Mouse (Mus musculus): ENCODE results near the gene Dync2li1.

Dync2li1 gene

GRCm38 (mm10) chr17:84611971-84612370, 14.3 kb upstream of the Dync2li1 start:
- DNase-seq, result no peak

GRCm38 (mm10) chr17:84615811-84616210, 10.5 kb upstream of the Dync2li1 start:
- no peak for DNase-seq

- no peak for DNase-seq
These were observed 9.7 kb upstream of the Dync2li1 start for GRCm38 (mm10) chr17:84616526-84617074.

GRCm38 (mm10) chr17:84617953-84618352, 8.3 kb upstream of the Dync2li1 start:
- DNase-seq, result no peak

- DNase-seq, result no peak
These were observed 7.2 kb upstream of the Dync2li1 start for GRCm38 (mm10) chr17:84619112-84619511.

- DNase-seq, result no peak
These were observed 6.2 kb upstream of the Dync2li1 start for GRCm38 (mm10) chr17:84620076-84620475.

GRCm38 (mm10) chr17:84620610-84621009, 5.7 kb upstream of the Dync2li1 start:
- DNase-seq, result no peak

GRCm38 (mm10) chr17:84621209-84621608, 5.1 kb upstream of the Dync2li1 start:
- DNase-seq, result no peak

- no peak for DNase-seq
These were observed 4.3 kb upstream of the Dync2li1 start for GRCm38 (mm10) chr17:84622028-84622427.

- DNase-seq, result no peak
These were observed 3.4 kb upstream of the Dync2li1 start for GRCm38 (mm10) chr17:84622873-84623272.

GRCm38 (mm10) chr17:84626857-84627305, 585 bp downstream of the Dync2li1 start:
- DNase-seq, result peak; percentile 46

- no peak for DNase-seq
These were observed 1.4 kb downstream of the Dync2li1 start for GRCm38 (mm10) chr17:84627721-84628120.

GRCm38 (mm10) chr17:84628611-84629010, 2.3 kb downstream of the Dync2li1 start:
- DNase-seq, result no peak

GRCm38 (mm10) chr17:84631836-84632235, 5.5 kb downstream of the Dync2li1 start:
- DNase-seq, result no peak

- DNase-seq, result no peak
These were observed 7.1 kb downstream of the Dync2li1 start for GRCm38 (mm10) chr17:84633443-84633842.

- DNase-seq, result peak; percentile 6
These were observed 10.0 kb downstream of the Dync2li1 start for GRCm38 (mm10) chr17:84636328-84636727.

GRCm38 (mm10) chr17:84637971-84638370, 11.7 kb downstream of the Dync2li1 start:
- DNase-seq, result peak; percentile 1

- peak; percentile 28 for DNase-seq
These were observed 13.6 kb downstream of the Dync2li1 start for GRCm38 (mm10) chr17:84639796-84640378.

- DNase-seq, result peak; percentile 82
These were observed 15.6 kb downstream of the Dync2li1 start for GRCm38 (mm10) chr17:84641893-84642292.

- peak; percentile 6 for DNase-seq
These were observed 16.0 kb downstream of the Dync2li1 start for GRCm38 (mm10) chr17:84642324-84642723.

- DNase-seq, result peak; percentile 23
These were observed 18.2 kb downstream of the Dync2li1 start for GRCm38 (mm10) chr17:84644292-84645050.

GRCm38 (mm10) chr17:84645119-84645518, 18.8 kb downstream of the Dync2li1 start:
- peak; percentile 5 for DNase-seq

GRCm38 (mm10) chr17:84645894-84646293, 19.6 kb downstream of the Dync2li1 start:
- DNase-seq, result peak; percentile 3

- DNase-seq, result no peak
These were observed 20.2 kb downstream of the Dync2li1 start for GRCm38 (mm10) chr17:84646477-84646876.
